Mouse (Mus musculus): ENCODE measurements around the gene Camkv. TPM values are rescaled to one million over a fixed set of nuclear protein-coding genes. Genes with fewer than 3 reads are reported as not detected.

The Camkv gene
- polyA plus RNA-seq, 1 experiment from 2014 or later, result 2.0 TPM

GRCm38 (mm10) chr9:107995513-107995912 lies 60.0 kb downstream of the Camkv start:
- ATAC-seq (ENCODE audit: low read depth), result no peak
- no peak overlapping the region for H3K4me2 ChIP-seq (ENCODE audit: low read depth, low read length)
- no peak overlapping the region for H3K27ac ChIP-seq (ENCODE audit: low read length)
- no peak overlapping the region for H3K9ac ChIP-seq (ENCODE audit: low read length)
- H3K27me3 ChIP-seq (ENCODE audit: control insufficient read depth, insufficient read depth, low read depth, low read length), result no peaks in the 10 kb centered on the region
- H3K9me3 ChIP-seq (ENCODE audit: control insufficient read depth, low read length), result no peaks in the 10 kb centered on the region
- no peaks in the 10 kb centered on the region for H3K36me3 ChIP-seq (ENCODE audit: control insufficient read depth, insufficient read depth, low read length)
- no peaks in the 10 kb centered on the region for H3K4me1 ChIP-seq (replicated peaks; ENCODE audit: control insufficient read depth, insufficient read depth, low read length)
- no peak overlapping the region for H3K4me3 ChIP-seq (ENCODE audit: low read length)
- 93% methylated on average over 21 of the region's 21 CpGs for WGBS

DNA sequence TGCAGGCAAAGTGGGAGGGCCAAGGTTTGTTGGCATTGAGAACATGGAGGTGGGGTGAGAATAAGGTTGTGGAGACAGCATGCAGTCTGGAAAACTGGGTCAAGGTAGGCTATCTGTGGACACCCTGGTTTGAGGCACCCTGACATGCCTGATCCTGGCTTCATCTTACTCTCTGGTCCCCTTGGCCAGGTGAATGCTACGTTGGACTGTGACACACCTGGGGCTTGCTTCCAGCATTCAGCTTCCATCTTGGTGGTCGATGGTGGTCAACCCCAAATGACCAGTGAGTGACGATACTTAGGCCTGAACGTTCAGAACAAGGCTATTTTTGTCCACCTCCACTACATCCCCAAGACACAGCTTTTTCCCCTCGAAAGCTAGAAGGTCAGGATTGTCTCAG lies 60.6 kb downstream of the Camkv start, which contains the start of gene Gm20662:
Gene Gm20662 (plus strand): TSS at position 301 of the 400 bp plus-strand sequence.
- Histone ChIP-seq H3K4me3 (ENCODE audit: low read length) (no peak within 1 kb of the TSS), H3K27ac (ENCODE audit: low read length) (no peak within 1 kb of the TSS), H3K9me3 (ENCODE audit: control insufficient read depth, low read length) (no peaks in the 10 kb centered on the region), H3K36me3 (ENCODE audit: control insufficient read depth, insufficient read depth, low read length) (no peaks in the 10 kb centered on the region), H3K27me3 (ENCODE audit: control insufficient read depth, insufficient read depth, low read depth, low read length) (no peaks in the 10 kb centered on the region), H3K4me1 (replicated peaks; ENCODE audit: control insufficient read depth, insufficient read depth, low read length) (no peaks in the 10 kb centered on the region), H3K4me2 (ENCODE audit: low read depth, low read length) (no peak within 1 kb of the TSS), H3K9ac (ENCODE audit: low read length) (no peak within 1 kb of the TSS)
- no peak for ATAC-seq (ENCODE audit: low read depth)
- 83% methylated on average over 5 of the region's 5 CpGs for WGBS

Other genes starting within 250 kb of the Camkv start
- gene Sema3f, start 225.2 kb upstream of the Camkv start, polyA plus RNA-seq (2015; fragmentation: Nextera tagmentation; extraction: Ambion mirVana), result 10.4 and 11.8 TPM in 2 replicates
- 212 and 220 TPM in 2 replicates for gene Rbm5, start 164.7 kb upstream of the Camkv start, polyA plus RNA-seq (2015; fragmentation: Nextera tagmentation; extraction: Ambion mirVana)
- 70.0 and 70.2 TPM in 2 replicates for gene Rbm6, start 62.4 kb upstream of the Camkv start, polyA plus RNA-seq (2015; fragmentation: Nextera tagmentation; extraction: Ambion mirVana)
- gene Mon1a, start 47.5 kb upstream of the Camkv start, polyA plus RNA-seq (2015; fragmentation: Nextera tagmentation; extraction: Ambion mirVana), result 12.5 and 13.8 TPM in 2 replicates
- 3.5 and 6.0 TPM in 2 replicates for gene Mst1r, start 28.8 kb upstream of the Camkv start, polyA plus RNA-seq (2015; fragmentation: Nextera tagmentation; extraction: Ambion mirVana)
- not detected in 2 replicates for gene Actl11, start 7.2 kb upstream of the Camkv start, polyA plus RNA-seq (2015; fragmentation: Nextera tagmentation; extraction: Ambion mirVana)
- 24.0 and 24.3 TPM in 2 replicates for gene Traip, start 14.5 kb downstream of the Camkv start, polyA plus RNA-seq (2015; fragmentation: Nextera tagmentation; extraction: Ambion mirVana)
- 20.6 and 24.2 TPM in 2 replicates for gene Uba7, start 39.8 kb downstream of the Camkv start, polyA plus RNA-seq (2015; fragmentation: Nextera tagmentation; extraction: Ambion mirVana)
- gene Gm20661, start 47.4 kb downstream of the Camkv start, polyA plus RNA-seq (2015; fragmentation: Nextera tagmentation; extraction: Ambion mirVana), result 3.4 and 4.8 TPM in 2 replicates
- gene Inka1, start 50.2 kb downstream of the Camkv start, polyA plus RNA-seq (2015; fragmentation: Nextera tagmentation; extraction: Ambion mirVana), result 64.3 and 71.1 TPM in 2 replicates
- 7.7 and 9.4 TPM in 2 replicates for gene Cdhr4, start 56.8 kb downstream of the Camkv start, polyA plus RNA-seq (2015; fragmentation: Nextera tagmentation; extraction: Ambion mirVana)
- gene Gm20662, start 60.7 kb downstream of the Camkv start, polyA plus RNA-seq (2015; fragmentation: Nextera tagmentation; extraction: Ambion mirVana), result 0.36 and 0.75 TPM in 2 replicates
- 55.3 and 57.5 TPM in 2 replicates for gene Ip6k1, start 66.8 kb downstream of the Camkv start, polyA plus RNA-seq (2015; fragmentation: Nextera tagmentation; extraction: Ambion mirVana)
- 25.6 and 26.5 TPM in 2 replicates for gene Gmppb, start 113.6 kb downstream of the Camkv start, polyA plus RNA-seq (2015; fragmentation: Nextera tagmentation; extraction: Ambion mirVana)
- gene Amigo3, start 117.5 kb downstream of the Camkv start, polyA plus RNA-seq (2015; fragmentation: Nextera tagmentation; extraction: Ambion mirVana), result 2.5 and 3.0 TPM in 2 replicates
- 0.41 and 1.2 TPM in 2 replicates for gene Mst1, start 144.8 kb downstream of the Camkv start, polyA plus RNA-seq (2015; fragmentation: Nextera tagmentation; extraction: Ambion mirVana)
- gene Rnf123, start 147.7 kb downstream of the Camkv start, polyA plus RNA-seq (2015; fragmentation: Nextera tagmentation; extraction: Ambion mirVana), result 24.9 and 27.1 TPM in 2 replicates
- gene Apeh, start 158.9 kb downstream of the Camkv start, polyA plus RNA-seq (2015; fragmentation: Nextera tagmentation; extraction: Ambion mirVana), result 53.1 and 59.9 TPM in 2 replicates

All from lung, embryonic 16.5 days (tissue).